Mouse (Mus musculus) erythroblast, adult 5-6 weeks (primary cell): ENCODE measurements around the gene Map2k2. TPM values are rescaled to one million over a fixed set of nuclear protein-coding genes. Genes with fewer than 3 reads are reported as not detected.
"Not testable (repeated sequence)": the region's sequence is repeated elsewhere in the genome, so short reads cannot be mapped to it uniquely, and the experiment has no call there.

Experiments
- ATAC-seq: replicated peaks from 2 replicates; pipeline ENCODE4 v1.8.0; 2016; ENCODE audit warnings: moderate number of reproducible peaks, mild to moderate bottlenecking, moderate TSS enrichment, inconsistent platforms; ENCODE audit not compliant: poor library complexity, low FRiP score, severe bottlenecking
- total RNA-seq, 2 experiments: library from RNA; stranded (forward) in 1 of 2; stranded (reverse) in 1 of 2; fragments of 150-400 nt in 1 of 2; fragments of 200-764, 138-1000 nt in 1 of 2; gene quantifications; 2 replicates each; pipeline versions ENCODE4 v1.2.3 to v1.2.4; 2015 to 2017; ENCODE audit warnings: low replicate concordance in 2 of 2

Gene Map2k2
- total RNA-seq (2015; ENCODE audit: low replicate concordance) (22.2 and 31.5 TPM in 2 replicates), total RNA-seq (2017; ENCODE audit: low replicate concordance) (34.2 and 49.9 TPM in 2 replicates)

DNA sequence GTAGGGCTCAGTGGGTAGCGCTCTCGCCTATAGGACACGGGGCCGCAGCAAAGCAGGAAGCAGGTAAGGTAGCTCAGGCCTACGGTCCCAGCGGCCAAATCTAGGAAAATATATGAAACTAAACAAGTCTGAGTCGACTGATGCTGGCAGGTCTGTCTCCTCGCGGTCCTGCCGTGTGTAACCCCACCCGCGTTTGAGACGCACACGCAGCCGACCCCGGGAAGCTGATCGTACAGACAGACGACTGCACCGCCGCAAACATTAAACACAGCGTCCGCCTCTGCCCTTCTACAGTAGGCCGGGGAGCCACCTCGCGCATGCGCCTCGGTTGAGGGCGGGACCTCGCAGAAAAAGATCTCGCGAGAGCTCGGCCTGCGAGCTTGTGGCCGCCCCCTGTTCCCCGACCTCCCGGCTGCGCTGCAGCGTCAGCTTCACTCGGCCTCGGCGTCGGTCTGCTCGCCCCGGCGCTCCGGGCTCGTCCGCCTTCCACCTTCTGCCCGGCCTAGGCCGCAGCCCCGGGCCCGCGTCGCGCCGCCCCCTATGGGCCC, at the start of gene Map2k2:
Gene Map2k2, plus strand, starts transcription at position 351 of the 548 bp plus-strand sequence.
- ATAC-seq = peak; percentile 81

DNA sequence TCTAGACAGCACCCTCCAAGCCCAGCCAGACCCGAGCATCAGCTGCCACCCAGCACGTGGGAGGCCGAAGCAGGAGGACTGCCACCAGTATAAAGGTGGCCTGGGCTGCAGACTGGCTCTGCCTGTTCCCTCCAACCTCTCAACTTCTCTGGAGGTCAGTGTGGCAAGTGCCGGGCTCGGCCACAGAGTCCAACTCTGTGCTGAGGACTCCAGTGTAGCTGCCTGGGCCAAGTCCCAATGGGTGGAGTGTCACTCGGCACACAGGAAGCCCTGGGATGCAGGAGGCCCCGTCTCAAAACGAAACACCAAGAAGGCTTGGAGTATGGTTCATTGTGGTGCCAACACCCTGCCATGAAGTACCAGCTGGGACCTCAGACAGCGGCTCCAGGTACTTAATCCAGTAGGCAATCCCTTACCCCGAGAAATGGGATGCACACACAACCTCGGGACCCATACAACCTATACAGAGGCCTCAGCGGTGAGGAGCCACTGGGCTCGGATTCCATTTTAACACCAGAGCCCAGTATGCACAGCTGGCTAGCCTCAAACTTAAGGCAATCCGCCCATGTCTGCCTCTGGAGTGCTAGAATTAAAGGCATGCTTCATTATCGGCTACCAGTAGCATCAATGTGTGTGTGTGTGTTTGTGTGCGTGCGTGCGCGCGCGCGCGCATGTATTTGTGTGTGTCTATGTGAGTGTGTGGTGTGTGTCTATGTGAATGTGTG, 48.1 kb upstream of the Map2k2 start:
- no peak for ATAC-seq

DNA sequence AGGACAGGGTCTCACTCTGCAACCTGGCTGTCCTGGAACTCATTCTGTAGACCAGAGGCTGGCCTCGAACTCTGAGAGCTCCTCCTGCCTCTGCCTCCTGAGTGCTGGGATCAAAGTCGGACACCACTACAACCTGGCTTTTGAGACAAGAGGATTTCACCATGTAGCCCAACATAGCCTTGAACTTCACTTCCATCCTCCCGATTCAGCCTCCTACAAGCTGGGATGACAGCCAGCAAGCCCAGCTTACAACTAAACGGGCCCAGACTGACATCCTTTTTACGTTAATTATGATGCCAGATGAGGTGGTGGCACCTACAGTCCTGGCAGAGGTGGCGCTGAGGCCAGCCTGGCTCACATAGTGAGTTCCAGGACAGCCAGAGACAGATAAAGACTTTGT, 46.8 kb upstream of the Map2k2 start:
- no peak for ATAC-seq

DNA sequence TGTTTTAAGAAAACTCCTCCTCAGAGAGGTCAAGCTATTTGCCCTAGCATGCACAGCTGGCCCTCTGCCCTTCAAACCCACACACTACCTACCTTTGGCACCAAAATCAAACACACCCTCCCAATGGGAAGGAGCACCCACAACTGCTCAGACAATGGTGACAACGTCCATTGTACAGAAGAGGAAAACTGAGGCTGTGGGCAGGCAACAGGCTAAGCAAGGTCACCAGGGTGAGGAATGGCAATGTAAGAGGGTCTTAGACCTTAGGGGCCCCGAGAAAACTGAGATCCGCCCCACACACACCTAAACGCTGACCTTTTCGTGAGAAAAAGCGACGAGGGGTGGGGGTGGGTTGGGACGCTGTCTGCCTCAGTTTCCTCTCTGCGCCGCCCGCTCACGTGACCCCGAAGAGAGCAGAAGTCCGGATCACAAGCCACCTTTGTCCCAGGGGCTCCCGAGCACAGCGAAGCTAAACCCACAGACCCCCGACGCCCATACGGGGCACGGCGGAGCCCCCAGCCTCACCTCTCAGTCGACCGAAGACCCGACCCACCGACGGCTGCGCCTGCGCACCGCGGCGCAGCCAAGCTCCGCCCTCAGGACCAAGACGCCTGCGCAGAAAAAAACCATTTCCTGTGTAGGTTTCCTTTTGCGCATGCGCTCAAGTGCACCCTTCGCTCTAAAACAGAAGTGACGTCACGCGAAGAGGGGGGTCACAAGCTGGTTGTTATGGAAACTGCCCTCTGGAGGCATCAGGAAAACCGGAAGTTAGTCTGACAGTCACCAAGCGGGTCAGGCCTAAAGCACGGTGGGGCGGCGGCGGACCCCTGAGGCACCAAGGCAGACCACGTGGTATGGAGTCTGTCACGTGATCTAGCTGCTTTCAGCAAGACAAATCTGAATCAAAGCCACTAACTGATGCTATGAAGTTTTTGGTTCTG, 45.8 kb upstream of the Map2k2 start, which contains the start of gene Sgta:
Gene Sgta, minus strand, starts transcription at position 579 of the 941 bp plus-strand sequence.
- peak; percentile 92 for ATAC-seq

DNA sequence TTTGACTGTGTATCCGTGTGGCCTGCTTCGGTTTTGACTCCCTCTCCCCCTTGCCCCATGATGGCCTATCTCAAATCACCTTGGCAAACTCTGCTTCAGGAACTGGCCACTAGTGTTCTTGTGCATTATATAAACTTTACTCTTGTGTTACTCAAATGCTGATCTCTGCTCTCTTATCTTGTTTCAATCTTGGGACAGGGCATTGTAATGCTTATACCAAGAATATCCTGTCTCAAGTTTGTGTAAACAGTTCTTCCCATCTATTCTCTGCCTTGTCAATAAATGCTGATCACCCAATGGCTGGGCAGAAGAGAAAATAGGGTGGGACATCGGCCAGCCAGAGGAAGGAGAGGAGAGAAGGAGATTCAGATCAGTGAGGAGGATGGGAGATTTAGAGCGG, 43.0 kb upstream of the Map2k2 start:
- ATAC-seq = no peak

DNA sequence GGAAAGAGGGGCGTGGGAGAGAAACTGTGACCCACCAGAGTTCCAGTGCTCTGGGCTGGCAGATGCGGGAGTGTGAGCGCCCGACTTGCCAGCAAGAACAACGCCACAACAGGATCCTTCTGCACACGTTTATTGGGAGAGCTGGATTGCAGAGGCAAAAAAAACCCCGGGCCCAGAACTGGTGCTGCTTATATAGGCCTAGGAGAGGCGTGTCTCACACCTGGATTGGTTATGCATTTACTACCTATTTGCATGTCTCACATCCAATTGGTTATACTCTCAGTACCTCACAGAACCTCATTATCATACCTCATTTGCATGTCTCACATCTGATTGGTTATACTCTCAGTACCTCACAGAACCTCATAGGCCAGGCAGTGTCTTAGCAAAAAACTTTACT, 41.2 kb upstream of the Map2k2 start:
- not testable (repeated sequence) for ATAC-seq

DNA sequence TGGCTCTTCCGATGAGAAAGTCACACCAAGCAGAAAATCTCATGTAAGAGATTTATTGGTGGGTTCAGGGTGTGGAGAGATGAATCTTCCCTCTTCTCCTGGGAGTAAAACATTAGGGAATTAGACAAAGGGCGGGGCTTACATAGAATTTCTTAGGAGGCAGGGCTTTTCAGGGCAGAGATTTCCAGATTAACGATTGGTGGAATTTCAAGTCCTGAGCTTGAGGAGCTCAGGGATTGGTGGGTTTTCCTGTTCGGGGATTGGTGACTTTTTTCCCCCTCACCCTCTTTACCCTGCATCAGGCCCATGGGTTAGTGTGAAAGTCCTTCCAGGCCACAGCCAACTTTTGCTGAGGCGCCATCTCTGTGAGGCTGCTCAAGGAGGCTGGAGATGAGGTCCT, 37.0 kb upstream of the Map2k2 start:
- no peak for ATAC-seq

DNA sequence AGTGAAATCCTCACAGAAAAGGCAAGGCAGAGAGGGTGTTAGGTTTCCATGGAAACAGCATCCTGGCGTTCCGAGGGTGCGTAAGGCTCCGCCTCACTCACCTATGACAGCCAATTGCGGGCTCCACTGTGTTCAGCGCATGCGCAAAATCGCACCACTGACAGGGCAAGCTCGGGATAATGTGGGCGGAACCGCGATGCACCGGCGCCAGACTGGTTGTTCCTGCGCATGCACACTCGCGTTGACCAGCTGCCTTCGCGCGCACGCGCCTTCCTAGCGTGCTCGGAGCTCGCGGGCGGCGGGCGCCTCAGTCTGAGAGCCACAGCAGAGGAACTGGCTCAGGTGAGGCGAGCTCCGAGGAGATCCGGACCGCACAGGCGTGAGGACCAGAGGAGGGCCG, 35.9 kb upstream of the Map2k2 start, which contains the start of gene Thop1:
Gene Thop1, plus strand, starts transcription at position 200 of the 400 bp plus-strand sequence.
- ATAC-seq = peak; percentile 94

DNA sequence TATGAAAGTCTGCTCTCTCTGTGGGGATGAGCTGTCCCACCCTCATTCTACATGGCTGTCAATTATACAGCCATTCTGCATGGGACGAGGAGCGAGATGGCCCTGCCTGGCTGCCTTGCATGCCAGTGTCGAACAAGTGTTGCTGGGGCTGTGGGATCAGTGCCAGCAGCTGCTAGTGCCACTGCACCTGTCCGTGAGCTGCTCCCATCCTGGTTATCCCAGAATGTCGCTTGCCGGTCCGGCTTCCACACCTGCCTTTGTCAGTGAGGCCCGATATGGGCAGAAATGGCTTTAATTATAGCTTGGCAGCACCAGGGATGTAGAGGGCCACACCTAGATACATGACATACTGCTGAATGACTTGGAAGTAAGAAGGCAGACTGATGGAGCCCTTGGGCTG, 33.4 kb upstream of the Map2k2 start:
- no peak for ATAC-seq

DNA sequence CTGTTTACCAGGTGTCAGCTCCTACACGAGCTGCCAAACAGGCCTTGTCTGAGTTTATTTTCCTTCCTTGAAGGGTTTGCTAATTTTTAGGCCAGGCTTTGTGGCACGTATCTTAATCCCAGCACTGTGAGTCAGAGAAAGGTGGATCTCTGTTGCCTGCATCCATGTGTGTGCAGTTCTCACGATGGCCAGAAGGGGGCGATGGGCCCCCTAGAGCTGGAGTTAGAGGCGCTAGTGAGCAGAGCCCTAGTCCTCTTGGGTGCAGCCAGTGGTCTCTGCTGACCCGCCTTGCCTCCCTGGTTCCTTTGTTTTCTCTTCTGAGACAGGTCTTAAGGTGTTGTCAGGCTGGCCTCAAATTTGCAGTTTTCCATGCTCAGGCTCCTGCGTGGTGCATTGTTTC, 32.3 kb upstream of the Map2k2 start:
- no peak for ATAC-seq

DNA sequence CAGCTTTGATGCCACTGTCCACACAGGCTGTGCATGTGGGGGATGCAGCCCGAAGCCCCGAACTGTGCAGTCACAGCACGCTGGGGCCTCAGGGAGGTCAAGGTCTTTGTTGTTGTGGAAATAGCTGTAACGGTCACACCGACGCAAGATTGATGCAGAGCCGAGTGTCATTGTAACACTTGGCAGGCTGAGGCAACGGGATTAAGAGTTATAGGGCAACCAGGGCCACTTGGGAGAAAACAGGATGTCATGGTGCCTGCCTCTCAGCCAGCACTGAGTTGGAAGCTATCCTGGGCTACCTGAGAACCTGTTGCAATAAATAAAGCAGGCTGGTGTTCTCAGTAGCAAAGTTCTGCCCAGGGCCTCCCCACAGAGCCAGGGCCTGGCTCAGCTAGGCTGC, 30.0 kb upstream of the Map2k2 start:
- ATAC-seq = no peak

DNA sequence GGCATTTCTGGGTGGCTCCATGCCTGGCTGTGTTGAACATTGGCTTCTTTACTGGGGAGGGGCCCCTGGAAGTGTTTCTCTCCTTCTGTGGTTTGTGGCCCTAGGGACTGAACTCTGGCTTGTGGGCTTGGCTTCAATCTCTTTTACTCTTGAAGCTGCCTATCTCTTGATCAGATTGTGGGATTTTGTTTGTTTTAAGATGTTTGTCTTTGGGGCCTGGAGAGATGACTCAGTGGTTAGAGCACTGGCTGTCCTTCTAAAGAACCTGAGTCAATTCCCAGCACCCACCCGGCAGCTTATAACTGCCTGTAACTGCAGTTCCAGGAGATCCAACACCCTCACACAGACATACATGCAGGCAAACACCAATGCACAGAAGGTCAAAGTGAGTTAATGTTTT, 29.4 kb upstream of the Map2k2 start:
- no peak for ATAC-seq

DNA sequence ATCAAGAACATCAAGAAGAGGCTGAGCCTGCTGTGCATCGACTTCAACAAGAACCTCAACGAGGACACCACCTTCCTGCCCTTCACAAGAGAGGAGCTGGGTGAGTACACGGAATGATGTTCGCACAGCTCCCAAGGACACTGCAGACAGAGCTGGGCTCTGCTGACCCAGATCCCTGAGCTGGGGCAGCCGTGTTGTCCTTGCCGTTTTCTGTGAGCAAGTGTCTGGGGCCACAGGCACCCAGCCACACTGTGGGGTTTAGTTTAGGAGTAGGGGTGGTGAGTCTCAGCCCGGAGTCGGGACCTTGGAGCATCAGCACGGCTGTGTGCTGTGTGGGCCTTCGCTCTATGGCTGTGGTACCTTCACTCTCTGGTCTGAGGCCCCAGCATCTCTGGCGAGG, 27.8 kb upstream of the Map2k2 start:
- no peak for ATAC-seq

DNA sequence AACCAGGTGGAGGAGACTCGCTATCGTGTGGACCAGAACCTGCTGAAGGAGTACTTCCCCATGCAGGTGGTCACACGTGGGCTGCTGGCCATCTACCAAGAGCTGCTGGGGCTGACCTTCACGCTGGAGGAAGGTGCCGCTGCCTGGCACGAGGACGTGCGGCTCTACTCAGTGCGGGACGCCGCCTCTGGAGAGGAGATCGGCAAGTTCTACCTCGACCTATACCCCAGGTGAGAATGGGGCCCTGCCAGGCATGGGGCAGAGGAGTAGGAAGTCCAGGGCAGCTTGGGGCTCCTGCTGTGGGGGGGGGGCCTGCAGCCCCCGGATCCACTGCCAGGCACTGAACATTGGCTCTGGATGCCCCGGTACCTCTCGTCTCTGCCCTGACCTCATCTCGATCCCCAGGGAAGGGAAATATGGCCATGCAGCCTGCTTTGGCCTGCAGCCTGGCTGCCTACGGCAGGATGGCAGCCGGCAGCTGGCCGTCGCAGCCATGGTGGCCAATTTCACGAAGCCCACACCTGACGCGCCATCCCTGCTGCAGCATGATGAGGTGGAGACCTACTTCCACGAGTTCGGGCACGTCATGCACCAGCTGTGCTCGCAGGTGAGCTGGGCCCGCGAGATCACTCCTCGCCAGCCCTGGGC, 25.6 kb upstream of the Map2k2 start:
- no peak for ATAC-seq

DNA sequence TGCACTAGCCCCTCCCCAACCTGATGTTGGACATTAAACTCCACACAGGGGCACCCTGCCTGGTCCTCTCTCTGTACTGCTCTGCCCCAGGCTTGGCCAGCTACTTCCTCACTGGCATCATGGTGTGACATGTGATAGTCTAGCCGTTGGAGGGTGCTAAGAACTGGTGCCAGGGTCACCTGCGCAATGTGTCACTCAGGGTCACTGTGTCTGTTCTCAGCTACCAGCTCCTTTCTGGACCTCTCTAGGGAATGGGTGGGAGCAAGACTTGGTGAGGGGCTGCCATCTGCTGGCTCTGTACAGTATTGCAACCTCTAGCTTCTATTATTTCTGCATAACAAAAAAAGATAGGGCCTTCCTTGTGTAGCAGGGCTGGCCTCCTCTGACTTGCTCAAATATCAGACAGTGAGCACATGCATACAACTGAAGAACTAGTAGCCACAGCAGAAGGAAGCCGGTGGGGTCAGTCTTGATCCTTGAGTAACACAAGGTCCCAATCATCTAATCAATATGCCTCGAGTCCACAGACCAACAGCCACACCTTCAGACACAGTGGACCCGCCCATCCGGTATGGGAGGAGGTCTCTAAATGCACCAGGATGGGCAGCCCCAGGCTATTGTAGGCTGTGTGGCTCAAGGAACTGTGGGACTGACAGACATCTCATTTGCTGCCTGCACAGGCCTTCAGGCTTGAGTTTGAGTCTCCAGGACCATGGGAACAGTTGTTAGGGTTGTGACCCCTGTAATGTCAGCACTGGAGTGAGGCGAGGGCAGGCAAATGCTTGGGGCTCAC, 23.4 kb upstream of the Map2k2 start:
- ATAC-seq = peak; percentile 64

DNA sequence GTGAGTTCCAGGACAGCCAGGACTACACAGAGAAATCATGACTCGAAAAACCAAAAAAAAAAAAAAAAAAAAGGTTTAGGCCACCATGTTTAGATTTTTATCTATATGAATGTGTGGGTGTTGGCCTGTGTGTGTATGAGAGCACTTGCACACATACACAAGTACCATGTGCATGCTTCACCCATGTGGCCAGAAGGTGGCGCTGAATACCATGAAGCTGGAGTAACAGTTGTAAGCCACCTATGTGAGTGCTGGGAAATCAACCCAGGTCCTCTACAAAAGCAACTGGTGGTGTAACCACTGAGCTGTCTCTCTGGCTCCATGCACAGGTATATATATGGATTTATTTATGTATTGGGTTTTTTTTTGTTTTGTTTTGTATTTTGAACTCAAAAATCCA, 18.7 kb upstream of the Map2k2 start:
- ATAC-seq = no peak

DNA sequence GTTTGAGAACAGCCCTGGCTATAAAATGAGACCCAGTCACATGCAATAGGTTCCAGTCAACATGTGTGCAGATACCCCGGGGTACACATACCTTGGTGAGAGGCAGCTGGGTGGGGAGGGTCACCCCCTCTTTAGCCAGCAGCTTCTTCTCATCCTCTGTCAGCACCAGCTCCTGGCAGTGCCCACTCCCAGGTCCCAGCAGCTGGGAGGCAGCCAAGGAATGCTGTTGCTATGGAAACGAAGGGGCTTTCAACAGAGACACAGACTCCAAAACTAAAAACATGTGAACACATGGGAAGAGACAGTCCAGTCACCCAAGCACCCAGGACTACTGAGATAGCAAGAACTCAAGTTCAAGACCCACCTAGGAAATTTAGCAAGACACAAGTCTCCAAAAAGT, 16.5 kb upstream of the Map2k2 start:
- ATAC-seq = no peak

DNA sequence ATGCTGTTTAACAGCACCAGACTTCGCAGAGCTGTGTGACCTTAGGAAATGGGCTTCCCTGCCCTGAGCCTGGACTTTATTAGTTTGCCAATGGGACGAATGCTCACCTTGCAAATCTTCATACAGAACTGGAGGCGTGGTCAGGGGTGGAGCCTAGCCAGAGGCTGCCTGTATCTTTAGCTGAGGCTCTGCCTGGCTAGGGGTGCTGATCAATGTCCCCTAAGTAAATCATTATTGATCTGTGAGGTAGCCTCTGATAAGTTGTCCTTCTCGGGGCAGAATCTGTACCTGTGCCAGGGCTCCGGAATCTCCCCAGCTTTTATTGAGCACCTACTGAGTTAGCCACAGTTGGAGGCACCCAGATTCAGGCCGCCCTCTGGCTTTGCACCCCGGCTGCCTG, 15.1 kb upstream of the Map2k2 start:
- ATAC-seq = 0 out of 2 replicates have a peak, but pooled peaks have one; percentile 36
